Mouse (Mus musculus) intestine, postnatal 0 days (tissue): ENCODE results near the gene Pnpla3. TPM values are rescaled to one million over a fixed set of nuclear protein-coding genes. Genes with fewer than 3 reads are reported as not detected.

ENCODE experiments used
- ATAC-seq: fragments of 200-750 bp; cut with Nextera tagmentation; 2 replicates; pipeline ENCODE4 v1.8.0; 2017; ENCODE audit warnings: mild to moderate bottlenecking, moderate TSS enrichment, moderate library complexity
- H3K27ac ChIP-seq: fragments of 300-500 bp; sonication (generic); 2 replicates; pipeline ENCODE4 v1.5.1; 2014; ENCODE audit warnings: mild to moderate bottlenecking, low read depth, low read length, moderate library complexity
- H3K27me3 ChIP-seq: fragments of 300-500 bp; sonication (generic); replicated peaks from 2 replicates; pipeline ENCODE4 v1.6.1; 2014; ENCODE audit warnings: low read length, mixed read lengths; ENCODE audit not compliant: control insufficient read depth, insufficient read depth
- H3K36me3 ChIP-seq: fragments of 300-500 bp; sonication (generic); 2 replicates; pipeline ENCODE4 v1.6.1; 2014; ENCODE audit warnings: mild to moderate bottlenecking, moderate library complexity; ENCODE audit not compliant: control insufficient read depth, insufficient read depth
- H3K4me1 ChIP-seq: fragments of 300-500 bp; sonication (generic); replicated peaks from 2 replicates; pipeline ENCODE4 v1.6.1; 2014; ENCODE audit warnings: antibody characterized with exemption, low read length, mixed read lengths; ENCODE audit not compliant: control insufficient read depth, insufficient read depth
- H3K4me2 ChIP-seq: fragments of 300-500 bp; sonication (generic); replicated peaks from 2 replicates; pipeline ENCODE4 v1.6.1; 2014; ENCODE audit warnings: low read depth, mild to moderate bottlenecking, moderate library complexity
- H3K4me3 ChIP-seq: fragments of 300-500 bp; sonication (generic); 2 replicates; pipeline ENCODE4 v1.5.1; 2014; ENCODE audit warnings: low read depth, low read length
- H3K9ac ChIP-seq: fragments of 300-500 bp; sonication (generic); 2 replicates; pipeline ENCODE4 v1.6.1; 2014; ENCODE audit warnings: mild to moderate bottlenecking, low read depth, low read length
- H3K9me3 ChIP-seq: fragments of 300-500 bp; sonication (generic); 2 replicates; pipeline ENCODE4 v1.6.1; 2016; ENCODE audit warnings: mixed run types; ENCODE audit not compliant: control insufficient read depth
- CTCF ChIP-seq: sonication (generic); IDR thresholded peaks from 2 replicates; pipeline ENCODE4 v1.5.1; 2016; ENCODE audit warnings: low read depth, mild to moderate bottlenecking, control low read depth, antibody characterized with exemption, moderate library complexity
- WGBS: fragments of 180-500 bp; shearing (Covaris S2); extraction: QIAGEN DNeasy Blood & Tissue Kit; methylation state at CpG from one replicate; pipeline ENCODE4 v1.1.7; 2014; 5-methylcytosine and 5-hydroxymethylcytosine counted together
- polyA plus RNA-seq: library from polyadenylated mRNA; unstranded; fragments of >200 nt; fragmentation: Nextera tagmentation; extraction: Ambion mirVana; gene quantifications from 2 replicates; pipeline ENCODE4 v1.2.1, GENCODE M21; 2015

Pnpla3 gene
- polyA plus RNA-seq, 1 experiment from 2014 or later = 0.65 TPM

DNA sequence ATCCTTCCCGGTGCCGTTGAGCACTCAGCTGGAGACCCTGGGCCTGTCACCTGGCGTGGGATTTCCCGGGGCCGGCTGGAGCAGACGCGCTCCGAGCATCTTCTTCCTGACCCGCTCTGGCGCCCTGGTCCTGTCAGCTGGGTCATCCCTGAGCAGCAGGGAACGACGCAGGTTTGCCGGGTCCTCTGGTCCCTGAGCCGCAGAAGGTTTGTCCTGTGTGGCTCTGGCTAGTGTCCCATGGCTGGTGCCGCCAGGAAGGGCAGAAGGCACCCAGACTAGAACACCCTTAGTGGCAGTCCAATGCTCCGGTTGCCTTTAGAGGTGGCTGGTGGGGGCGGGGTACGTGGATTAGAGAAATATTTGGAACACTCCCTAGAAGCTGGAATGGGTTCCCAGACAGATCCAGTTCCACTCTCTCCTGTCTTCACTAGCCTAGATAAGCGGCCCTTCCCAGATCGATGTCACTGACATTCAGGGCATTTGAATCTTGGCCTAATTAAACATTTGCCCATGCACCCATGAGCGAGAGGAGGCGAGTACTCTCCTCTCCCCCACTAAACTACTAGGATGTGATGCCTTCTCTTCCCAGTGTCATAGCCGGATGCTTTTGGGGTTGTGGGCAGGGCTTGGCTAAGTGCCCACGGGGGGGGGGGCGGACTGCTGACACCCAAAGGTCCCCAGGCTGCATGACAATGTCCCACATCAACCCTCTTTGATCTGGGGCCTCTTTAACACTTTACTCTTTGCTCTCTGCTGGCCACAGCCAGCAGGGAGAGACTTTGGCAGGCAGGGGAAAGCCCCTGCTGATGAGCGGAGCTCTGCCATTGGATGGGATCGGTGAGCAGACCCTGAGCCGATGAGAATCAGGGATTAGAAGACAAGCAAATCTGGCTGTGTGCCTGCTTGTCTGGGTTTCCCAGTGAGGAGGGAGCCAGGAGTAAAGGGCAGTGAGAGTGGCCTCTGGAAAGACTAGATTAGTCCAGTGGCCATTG lies 829 bp downstream of the Pnpla3 start:
- H3K27ac ChIP-seq = no peak overlapping the region
- no peaks in the 10 kb centered on the region for H3K9me3 ChIP-seq
- H3K9ac ChIP-seq = peak overlapping the region; percentile 42; the same call in 1 of the 2 replicates
- H3K4me3 ChIP-seq = peak overlapping the region; percentile 44
- no peaks in the 10 kb centered on the region; the same call in 1 of the 2 replicates for H3K4me1 ChIP-seq
- ATAC-seq = 0 out of 2 replicates have a peak, but pooled peaks have one; percentile 15
- TF ChIP-seq CTCF = no peak
- H3K27me3 ChIP-seq = peaks cover 3% of the 10 kb centered on the region; the same call in 1 of the 2 replicates
- H3K36me3 ChIP-seq = no peaks in the 10 kb centered on the region
- WGBS = 2% methylated on average over 28 of the region's 28 CpGs
- H3K4me2 ChIP-seq = peak overlapping the region; percentile 91

DNA sequence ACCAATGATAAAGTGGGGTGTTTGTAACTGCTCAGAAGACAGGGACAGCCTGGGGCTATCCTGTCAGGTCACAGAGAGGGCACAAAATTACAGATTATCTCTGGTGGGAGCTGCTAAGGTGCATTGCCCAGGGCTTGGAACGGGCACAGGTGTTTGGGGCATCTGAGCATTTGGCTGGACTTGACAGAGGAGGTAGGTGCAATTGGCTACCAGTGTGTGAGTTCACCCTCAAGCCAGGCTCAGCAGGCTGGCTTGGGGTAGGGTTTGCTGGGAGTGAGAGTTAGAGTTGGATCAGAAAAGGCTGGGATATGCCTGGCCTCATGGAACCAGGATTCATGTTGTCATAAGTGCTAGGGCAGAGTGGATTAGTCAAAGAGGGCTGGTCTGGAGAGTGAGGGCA lies 1.9 kb downstream of the Pnpla3 start:
- H3K9ac ChIP-seq = no peak overlapping the region
- no peak overlapping the region for H3K4me3 ChIP-seq
- H3K9me3 ChIP-seq = no peaks in the 10 kb centered on the region
- H3K27ac ChIP-seq = no peak overlapping the region
- TF ChIP-seq CTCF = no peak
- H3K27me3 ChIP-seq = peaks cover 3% of the 10 kb centered on the region; the same call in 1 of the 2 replicates
- H3K4me2 ChIP-seq = no peak overlapping the region
- 58% methylated on average over 1 of the region's 1 CpGs for WGBS
- no peak for ATAC-seq
- H3K4me1 ChIP-seq = no peaks in the 10 kb centered on the region; the same call in 1 of the 2 replicates
- H3K36me3 ChIP-seq = no peaks in the 10 kb centered on the region

DNA sequence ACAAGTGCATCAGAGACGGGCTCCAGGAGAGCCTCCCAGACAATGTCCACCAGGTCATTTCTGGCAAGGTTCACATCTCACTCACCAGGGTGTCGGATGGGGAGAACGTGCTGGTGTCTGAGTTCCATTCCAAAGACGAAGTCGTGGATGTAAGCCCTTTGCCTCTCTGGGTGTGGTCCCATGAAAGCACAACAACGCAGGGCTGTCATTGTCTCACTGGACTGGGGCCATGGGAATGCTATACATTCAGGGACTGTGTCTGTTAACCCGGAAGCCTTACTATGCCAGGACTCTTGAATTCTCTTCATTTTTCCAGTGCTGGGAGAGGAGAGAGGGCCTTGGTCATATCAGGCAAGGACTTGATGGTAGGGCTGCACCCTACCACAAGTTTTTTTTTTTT lies 3.5 kb downstream of the Pnpla3 start:
- no peaks in the 10 kb centered on the region for H3K36me3 ChIP-seq
- TF ChIP-seq CTCF = no peak
- no peak for ATAC-seq
- H3K27me3 ChIP-seq = peaks cover 3% of the 10 kb centered on the region; the same call in 1 of the 2 replicates
- H3K4me1 ChIP-seq = no peaks in the 10 kb centered on the region; the same call in 1 of the 2 replicates
- no peak overlapping the region for H3K4me3 ChIP-seq
- H3K9ac ChIP-seq = no peak overlapping the region
- no peak overlapping the region for H3K27ac ChIP-seq
- H3K4me2 ChIP-seq = no peak overlapping the region
- H3K9me3 ChIP-seq = no peaks in the 10 kb centered on the region
- WGBS = 79% methylated on average over 7 of the region's 7 CpGs

DNA sequence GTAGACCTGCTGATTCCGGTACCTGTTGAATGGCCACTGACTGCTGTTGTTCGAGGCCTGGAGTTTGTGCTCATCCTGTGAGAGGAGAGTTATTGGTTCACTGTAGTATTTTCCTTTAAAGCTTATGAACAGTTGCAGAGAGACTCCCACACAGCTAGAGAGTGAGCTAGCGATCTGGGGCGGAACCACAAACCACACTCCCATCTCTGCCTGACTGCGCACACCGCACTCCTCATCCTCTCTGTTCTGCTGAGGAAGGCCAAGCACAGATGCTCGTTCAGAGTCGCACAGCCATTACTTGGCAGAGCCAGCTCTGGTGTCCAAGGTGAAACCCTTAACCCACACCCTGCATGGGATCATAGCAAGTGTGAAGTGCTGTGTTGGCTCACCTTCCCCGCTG lies 11.1 kb downstream of the Pnpla3 start:
- Histone ChIP-seq H3K4me1 (no peaks in the 10 kb centered on the region), H3K27me3 (no peaks in the 10 kb centered on the region), H3K36me3 (no peaks in the 10 kb centered on the region), H3K4me2 (no peak overlapping the region), H3K4me3 (no peak overlapping the region), H3K9ac (no peak overlapping the region), H3K27ac (no peak overlapping the region), H3K9me3 (no peaks in the 10 kb centered on the region)
- no peak for TF ChIP-seq CTCF
- WGBS = 94% methylated on average over 9 of the region's 9 CpGs
- no peak for ATAC-seq

DNA sequence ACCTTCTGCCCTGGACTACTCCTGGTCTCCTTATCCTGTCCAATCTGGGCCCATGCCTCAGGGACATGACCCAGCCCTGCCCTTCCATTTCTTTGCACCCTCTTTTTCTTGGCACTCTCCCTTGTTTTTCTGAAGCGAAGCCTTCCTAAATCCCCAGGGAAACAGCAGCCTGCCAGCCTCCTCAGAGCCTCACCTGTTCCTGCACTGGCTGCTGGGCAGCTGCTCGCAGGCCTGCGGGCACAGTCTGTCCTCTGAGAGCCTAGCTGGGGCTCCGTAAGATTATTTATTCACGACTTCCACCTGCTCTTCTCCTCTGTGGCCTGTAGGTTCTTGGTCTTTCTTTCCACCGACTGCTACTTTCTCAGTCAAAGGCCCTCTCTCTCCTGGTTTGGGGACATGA lies 14.4 kb downstream of the Pnpla3 start:
- no peak overlapping the region for H3K4me3 ChIP-seq
- H3K9ac ChIP-seq = no peak overlapping the region
- H3K4me1 ChIP-seq = no peaks in the 10 kb centered on the region
- no peak for TF ChIP-seq CTCF
- H3K36me3 ChIP-seq = no peaks in the 10 kb centered on the region
- no peaks in the 10 kb centered on the region for H3K27me3 ChIP-seq
- no peaks in the 10 kb centered on the region for H3K9me3 ChIP-seq
- 60% methylated on average over 6 of the region's 6 CpGs for WGBS
- no peak overlapping the region for H3K4me2 ChIP-seq
- no peak for ATAC-seq
- no peak overlapping the region for H3K27ac ChIP-seq

DNA sequence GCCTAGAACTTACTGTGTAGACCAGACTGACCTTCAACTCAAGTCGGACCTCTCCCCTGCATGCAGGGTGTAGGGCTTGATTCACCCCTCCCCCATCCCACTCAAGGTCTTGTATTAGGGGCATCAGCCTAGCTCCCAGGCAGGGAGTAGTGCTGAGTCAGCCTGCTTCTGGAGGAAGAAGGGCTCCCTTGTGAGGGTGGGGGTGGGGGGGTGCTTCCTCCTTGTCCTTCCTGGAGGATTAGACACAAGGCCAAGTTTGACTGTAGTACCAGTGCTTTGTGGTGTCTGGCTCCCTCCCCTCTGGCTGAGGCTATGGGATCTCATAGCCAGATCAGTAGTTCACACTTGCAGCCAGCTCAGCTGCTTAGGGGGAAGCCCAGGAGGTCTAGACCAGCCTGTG lies 16.3 kb downstream of the Pnpla3 start:
- Histone ChIP-seq H3K9ac (no peak overlapping the region), H3K36me3 (no peaks in the 10 kb centered on the region), H3K4me1 (no peaks in the 10 kb centered on the region), H3K4me3 (no peak overlapping the region), H3K27ac (no peak overlapping the region), H3K9me3 (no peaks in the 10 kb centered on the region), H3K4me2 (no peak overlapping the region), H3K27me3 (no peaks in the 10 kb centered on the region)
- ATAC-seq = no peak
- no peak for TF ChIP-seq CTCF
- 26% methylated on average over 1 of the region's 1 CpGs for WGBS
